Mouse (Mus musculus) MEL (cell line): ENCODE measurements around the gene Mcf2l. TPM values are rescaled to one million over a fixed set of nuclear protein-coding genes. Genes with fewer than 3 reads are reported as not detected.
A peak's percentile ranks its signal among the peaks of the same experiment; 100 is the strongest.

Source experiments
- DNase-seq: peaks from one replicate; pipeline ENCODE4 v3.0.0; 2011; ENCODE audit warnings: low read depth, low spot score
- H3K27ac ChIP-seq: 2 replicates; pipeline ENCODE4 v1.5.1; 2012; ENCODE audit warnings: low read depth, mild to moderate bottlenecking, control low read depth, low read length, moderate library complexity; ENCODE audit not compliant: control insufficient read depth
- H3K27me3 ChIP-seq, 2 experiments: fragments of 150-350 bp in 1 of 2; sonication (generic) in 1 of 2; 2 replicates each; pipeline ENCODE4 v1.6.1; 2012; ENCODE audit warnings: low read length in 2 of 2, mild to moderate bottlenecking in 2 of 2, improper control_type of control experiment in 1 of 2, moderate library complexity in 1 of 2; ENCODE audit not compliant: insufficient read depth in 2 of 2, control insufficient read depth in 1 of 2
- H3K36me3 ChIP-seq, 2 experiments: 2 replicates each; pipeline ENCODE4 v1.6.1; 2012 to 2014; ENCODE audit warnings: low read length in 2 of 2, improper control_type of control experiment in 1 of 2, inconsistent platforms in 1 of 2, mild to moderate bottlenecking in 1 of 2; ENCODE audit not compliant: insufficient read depth in 2 of 2, control insufficient read depth in 1 of 2
- H3K4me1 ChIP-seq, 2 experiments: fragments of 150-350 bp in 1 of 2; sonication (generic) in 1 of 2; 2 replicates each; pipeline ENCODE4 v1.6.1; 2012; ENCODE audit warnings: low read length in 2 of 2, improper control_type of control experiment in 1 of 2, mild to moderate bottlenecking in 1 of 2; ENCODE audit not compliant: insufficient read depth in 2 of 2, control insufficient read depth in 1 of 2
- H3K4me3 ChIP-seq, 2 experiments: fragments of 150-350 bp in 1 of 2; sonication (generic) in 1 of 2; 2 replicates each; pipeline ENCODE4 v1.5.1; 2012; ENCODE audit warnings: low read depth in 2 of 2, low read length in 2 of 2, mild to moderate bottlenecking in 2 of 2, moderate library complexity in 2 of 2, control low read depth in 1 of 2, improper control_type of control experiment in 1 of 2; ENCODE audit not compliant: control insufficient read depth in 1 of 2, insufficient read depth in 1 of 2
- H3K79me2 ChIP-seq: 2 replicates; pipeline ENCODE4 v1.6.1; 2012; ENCODE audit warnings: mild to moderate bottlenecking, low read length, moderate library complexity; ENCODE audit not compliant: control insufficient read depth, poor library complexity, insufficient read depth
- H3K9ac ChIP-seq: 2 replicates; pipeline ENCODE4 v1.6.1; 2012; ENCODE audit warnings: low read depth, mild to moderate bottlenecking, control low read depth, low read length, moderate library complexity; ENCODE audit not compliant: control insufficient read depth, poor library complexity, severe bottlenecking
- H3K9me3 ChIP-seq: fragments of 150-350 bp; sonication (generic); replicated peaks from 2 replicates; pipeline ENCODE4 v1.6.1; 2012; ENCODE audit warnings: mild to moderate bottlenecking, low read length, improper control_type of control experiment, moderate library complexity; ENCODE audit not compliant: insufficient read depth
- BHLHE40 ChIP-seq: IDR thresholded peaks from 2 replicates; pipeline ENCODE4 v1.6.1; 2012; ENCODE audit warnings: low read depth, mild to moderate bottlenecking, inconsistent platforms, low read length, improper control_type of control experiment, borderline replicate concordance
- GATA1 ChIP-seq: IDR thresholded peaks from 2 replicates; pipeline ENCODE4 v1.6.1; 2011; ENCODE audit warnings: low read depth, low read length, improper control_type of control experiment
- JUND ChIP-seq: IDR thresholded peaks from 2 replicates; pipeline ENCODE4 v1.6.1; 2011; ENCODE audit warnings: low read depth, mild to moderate bottlenecking, improper control_type of control experiment, low read length
- KAT2A ChIP-seq: conservative IDR thresholded peaks from 2 replicates; pipeline ENCODE4 v1.6.1; 2012; ENCODE audit warnings: low read depth, low read length, improper control_type of control experiment, inconsistent platforms
- MAFK ChIP-seq: IDR thresholded peaks from 2 replicates; pipeline ENCODE4 v1.6.1; 2011; ENCODE audit warnings: low read depth, mild to moderate bottlenecking, low read length, improper control_type of control experiment, borderline replicate concordance
- MAX ChIP-seq: IDR thresholded peaks from 2 replicates; pipeline ENCODE4 v1.6.1; 2011; ENCODE audit warnings: low read length, improper control_type of control experiment
- MEF2A ChIP-seq: IDR thresholded peaks from 2 replicates; pipeline ENCODE4 v1.6.1; 2014; ENCODE audit warnings: low read depth, mild to moderate bottlenecking, inconsistent platforms, low read length, improper control_type of control experiment; ENCODE audit not compliant: poor library complexity, insufficient replicate concordance, severe bottlenecking; ENCODE audit errors: extremely low read depth
- MYB ChIP-seq: IDR thresholded peaks from 2 replicates; pipeline ENCODE4 v1.6.1; 2011; ENCODE audit warnings: mild to moderate bottlenecking, low read depth, low read length, improper control_type of control experiment
- NELFE ChIP-seq: IDR thresholded peaks from 2 replicates; pipeline ENCODE4 v1.6.1; 2011; ENCODE audit warnings: low read depth, low read length, improper control_type of control experiment
- POLR2AphosphoS2 ChIP-seq: IDR thresholded peaks from 2 replicates; pipeline ENCODE4 v1.6.1; 2011; ENCODE audit warnings: low read length, improper control_type of control experiment
- POLR2AphosphoS5 ChIP-seq: IDR thresholded peaks from 2 replicates; pipeline ENCODE4 v1.6.1; 2012; ENCODE audit warnings: low read depth, borderline replicate concordance, mild to moderate bottlenecking, inconsistent platforms, low read length, moderate library complexity, mixed read lengths
- RAD21 ChIP-seq: IDR thresholded peaks from 2 replicates; pipeline ENCODE4 v1.6.1; 2011; ENCODE audit warnings: mild to moderate bottlenecking, low read depth, low read length, improper control_type of control experiment
- RCOR1 ChIP-seq: IDR thresholded peaks from 2 replicates; pipeline ENCODE4 v1.6.1; 2012; ENCODE audit warnings: low read depth, mild to moderate bottlenecking, inconsistent platforms, low read length, improper control_type of control experiment
- TBP ChIP-seq: IDR thresholded peaks from 2 replicates; pipeline ENCODE4 v1.8.0; 2011; ENCODE audit warnings: low read depth, low read length, improper control_type of control experiment
- ZMIZ1 ChIP-seq: IDR thresholded peaks from 2 replicates; pipeline ENCODE4 v1.6.1; 2012; ENCODE audit warnings: low read depth, mild to moderate bottlenecking, inconsistent platforms, low read length, improper control_type of control experiment, moderate library complexity
- polyA plus RNA-seq, 2 experiments: library from polyadenylated mRNA; stranded (reverse) in 1 of 2; unstranded in 1 of 2; fragments of >175 nt in 1 of 2; fragments of >200 nt in 1 of 2; gene quantifications; 2 replicates each; pipeline versions ENCODE4 v1.2.1 to v1.2.4; 2012; ENCODE audit warnings: low replicate concordance in 2 of 2, low read depth in 1 of 2; ENCODE audit not compliant: insufficient read length in 2 of 2, insufficient read depth in 1 of 2, missing spikeins in 1 of 2
- total RNA-seq: library from RNA; depleted of rRNA; stranded (reverse); fragments of 300-350 nt; gene quantifications from 2 replicates; pipeline ENCODE4 v1.2.3, GENCODE M21; 2012

Mcf2l gene
- total and polyA plus RNA-seq, 3 experiments: 1.2 to 3.6 TPM; not detected in 1

- H3K4me1 ChIP-seq: no peaks in the 10 kb centered on the region
- H3K36me3 ChIP-seq: peaks cover 0 to 3% of the 10 kb centered on the region in 2 experiments; a peak in 2 of 4 replicates
- H3K79me2 ChIP-seq: no peaks in the 10 kb centered on the region
- H3K9ac ChIP-seq: no peak overlapping the region
- TF ChIP-seq KAT2A: no peak
- TF ChIP-seq, all 39 proteins: peak for 0
- Histone ChIP-seq H3K9me3 (no peaks in the 10 kb centered on the region), H3K4me3 (no peak overlapping the region), H3K27ac (no peak overlapping the region), H3K27me3 (no peaks in the 10 kb centered on the region)
- peak; percentile 6 for DNase-seq
Measured at GRCm38 (mm10) chr8:12831659-12832589, 41.7 kb upstream of the Mcf2l start.

GRCm38 (mm10) chr8:12833616-12834015 is 40.0 kb upstream of the Mcf2l start:
- no peak overlapping the region for H3K27ac ChIP-seq
- no peak overlapping the region for H3K4me3 ChIP-seq
- TF ChIP-seq NELFE: no peak
- TF ChIP-seq GATA1: no peak
- TF ChIP-seq MYB: no peak
- TF ChIP-seq MEF2A: no peak
- no peak for TF ChIP-seq ZMIZ1
- TF ChIP-seq MAFK: no peak
- TF ChIP-seq POLR2AphosphoS2: no peak
- TF ChIP-seq MAX: no peak
- no peak for TF ChIP-seq RCOR1
- no peak for TF ChIP-seq TBP
- TF ChIP-seq JUND: no peak
- TF ChIP-seq KAT2A: no peak
- TF ChIP-seq BHLHE40: no peak
- TF ChIP-seq RAD21: no peak
- TF ChIP-seq POLR2AphosphoS5: no peak
- TF ChIP-seq, all 39 proteins: peak for 0
- Histone ChIP-seq H3K27me3 (no peaks in the 10 kb centered on the region), H3K9ac (no peak overlapping the region), H3K79me2 (no peaks in the 10 kb centered on the region), H3K36me3 (peaks cover 0 to 1% of the 10 kb centered on the region in 2 experiments; a peak in 2 of 4 replicates), H3K9me3 (no peaks in the 10 kb centered on the region), H3K4me1 (no peaks in the 10 kb centered on the region)
- DNase-seq: no peak
